Mouse (Mus musculus) C2C12 (cell line): Measurements from ENCODE around the gene Vmn2r22. TPM values are rescaled to one million over a fixed set of nuclear protein-coding genes. Genes with fewer than 3 reads are reported as not detected.

ENCODE experiments used
- polyA plus RNA-seq: library from polyadenylated mRNA; unstranded; fragments of >200 nt; fragmentation: generic; extraction: Trizol; gene quantifications from one replicate; pipeline ENCODE4 v1.2.1, GENCODE M21; 2012; ENCODE audit warnings: missing spikeins

Gene Vmn2r22
- polyA plus RNA-seq, 1 experiment, result not detected

Other genes starting within 250 kb of the Vmn2r22 start
- not detected for gene Vmn2r20, start 232.6 kb downstream of the Vmn2r22 start, polyA plus RNA-seq
- not detected for gene Vmn2r21, start 117.3 kb downstream of the Vmn2r22 start, polyA plus RNA-seq
- not detected for gene Vmn2r23, start 51.9 kb upstream of the Vmn2r22 start, polyA plus RNA-seq
- gene Vmn2r24, start 128.2 kb upstream of the Vmn2r22 start, polyA plus RNA-seq, result under 0.01 TPM
- not detected for gene Vmn2r25, start 202.7 kb upstream of the Vmn2r22 start, polyA plus RNA-seq